Mouse (Mus musculus): Measurements from ENCODE around the gene Rpl22l1.
"Not testable (repeated sequence)": the region's sequence is repeated elsewhere in the genome, so short reads cannot be mapped to it uniquely, and the experiment has no call there.

Rpl22l1 gene

DNA sequence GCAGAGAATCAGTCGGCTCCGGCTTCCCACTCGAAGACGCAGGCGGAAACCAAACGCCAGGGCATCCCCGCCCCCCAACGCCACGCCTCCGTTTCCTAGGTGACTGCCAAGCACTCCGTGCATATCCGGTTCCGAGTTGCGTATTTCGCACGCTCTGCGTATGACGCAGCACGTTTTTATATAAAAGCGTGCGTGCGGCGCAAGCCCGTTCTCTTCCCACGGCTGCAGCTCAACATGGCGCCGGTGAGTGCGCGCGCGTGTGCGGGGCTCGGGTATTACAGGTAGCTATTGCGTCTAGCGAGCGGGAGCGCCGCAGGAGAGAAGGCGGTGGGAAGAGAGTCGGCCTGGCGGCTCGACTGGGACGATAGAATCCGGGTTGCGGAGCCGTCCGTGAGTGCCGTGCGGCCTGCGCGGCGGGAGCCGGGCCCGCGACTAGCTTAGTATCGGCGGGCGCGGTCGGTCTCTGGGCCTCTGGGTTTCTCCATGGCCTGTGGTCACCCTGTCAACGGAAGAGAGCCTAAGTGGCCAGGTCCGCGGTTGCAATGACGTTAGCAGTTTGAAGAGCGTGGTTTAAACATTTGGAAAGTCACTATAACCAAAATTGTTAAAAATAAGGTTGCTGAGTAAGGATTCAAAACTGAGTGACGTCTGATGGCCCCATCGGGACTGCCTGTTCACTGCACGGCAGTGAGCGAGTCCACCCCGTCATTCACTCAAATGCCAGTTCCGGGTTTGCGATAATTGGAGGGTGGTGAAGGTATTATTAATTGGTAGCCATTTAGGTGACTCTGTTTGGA, at the start of gene Rpl22l1:
Gene Rpl22l1 (plus strand): TSS at position 136 of the 797 bp plus-strand sequence.
- peak; percentile 98 for DNase-seq (ENCODE audit: low spot score)

DNA sequence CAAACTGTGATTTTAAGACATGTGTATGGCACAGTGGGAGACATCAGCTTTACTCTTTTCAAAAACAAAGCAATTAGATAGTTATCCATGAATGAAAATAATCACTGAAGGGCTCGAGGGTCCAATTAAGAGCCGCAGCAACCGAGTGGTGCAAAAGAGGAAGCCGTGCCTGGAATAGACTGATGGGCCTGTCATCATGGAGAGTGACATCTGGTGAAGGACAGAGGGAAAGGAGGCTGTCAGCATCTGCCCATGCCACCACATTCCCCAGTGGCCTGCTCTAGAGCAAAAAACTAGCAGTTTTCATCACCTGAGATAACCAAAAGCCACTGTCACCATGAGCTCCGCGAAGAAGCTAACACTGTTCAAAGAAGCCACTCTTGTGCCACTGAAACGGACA, 49.8 kb upstream of the Rpl22l1 start:
- no peak for DNase-seq (ENCODE audit: low spot score)

GRCm38 (mm10) chr3:28761225-28761789, 43.9 kb upstream of the Rpl22l1 start:
- no peak for DNase-seq (ENCODE audit: low spot score)

DNA sequence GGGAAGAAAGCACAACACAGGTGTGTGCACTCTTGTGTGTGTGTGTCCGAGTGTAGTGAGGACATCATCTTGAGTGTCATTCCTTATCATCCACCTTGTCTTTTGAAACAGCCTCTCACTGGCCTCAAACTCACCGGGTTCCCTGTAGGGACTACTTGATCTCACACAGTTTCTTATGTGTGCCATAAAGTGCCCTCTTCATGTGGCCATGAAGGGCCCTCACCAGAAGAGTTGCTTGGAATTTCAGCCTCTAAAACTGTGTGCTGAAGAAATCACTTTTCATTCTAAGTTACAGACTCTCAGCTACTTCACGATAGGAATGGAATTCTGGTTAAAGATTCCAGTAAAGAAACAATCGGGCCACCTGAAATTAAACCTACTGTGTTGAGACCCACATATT, 38.3 kb upstream of the Rpl22l1 start:
- DNase-seq (ENCODE audit: low spot score), result no peak

GRCm38 (mm10) chr3:28768222-28768621, 37.0 kb upstream of the Rpl22l1 start:
- DNase-seq (ENCODE audit: low spot score), result no peak

GRCm38 (mm10) chr3:28772919-28773318, 32.3 kb upstream of the Rpl22l1 start:
- not testable (repeated sequence) for DNase-seq (ENCODE audit: low spot score)

- no peak for DNase-seq (ENCODE audit: low spot score)
Observed at GRCm38 (mm10) chr3:28775361-28775760, 29.9 kb upstream of the Rpl22l1 start.

DNA sequence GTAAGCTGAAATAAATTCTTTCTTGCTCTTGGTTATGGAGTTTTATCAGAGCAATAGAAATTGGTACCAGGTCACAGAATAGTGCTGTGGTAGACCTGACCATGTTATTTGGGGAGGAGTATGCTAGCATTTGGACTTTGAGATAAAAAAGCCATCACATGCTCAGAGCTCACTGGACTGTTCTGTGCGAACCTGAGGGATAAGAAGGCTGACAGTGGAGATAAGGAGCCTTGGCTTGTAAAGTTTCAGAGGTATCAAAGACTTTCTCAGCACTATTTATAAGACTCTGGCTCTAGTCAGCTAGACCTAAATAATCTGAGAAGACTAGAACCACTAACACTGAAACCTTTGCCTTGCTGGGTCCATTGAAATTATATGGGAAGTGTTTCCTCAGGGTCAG, 29.3 kb upstream of the Rpl22l1 start:
- no peak for DNase-seq (ENCODE audit: low spot score)

DNA sequence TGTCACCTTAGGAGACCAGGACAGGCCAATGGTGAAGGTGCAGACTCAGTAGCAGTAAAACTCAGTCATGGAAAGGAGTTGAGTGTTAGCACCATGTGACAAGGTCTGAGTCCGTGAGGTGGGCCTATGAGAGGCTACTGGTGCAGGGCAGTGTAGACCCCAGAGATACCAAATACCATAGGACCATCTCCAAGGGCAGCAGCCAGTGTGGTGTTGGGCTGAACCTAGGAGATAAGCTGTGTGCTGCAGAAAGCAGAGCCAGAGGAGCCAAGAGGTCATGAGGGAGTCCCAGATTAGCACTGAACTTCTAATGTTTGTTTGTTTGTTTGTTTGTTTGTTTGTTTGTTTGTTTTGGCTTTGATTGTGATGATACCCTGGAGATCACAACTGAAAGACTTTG, 28.7 kb upstream of the Rpl22l1 start:
- DNase-seq (ENCODE audit: low spot score), result no peak

GRCm38 (mm10) chr3:28780511-28780910, 24.7 kb upstream of the Rpl22l1 start:
- DNase-seq (ENCODE audit: low spot score), result no peak

DNA sequence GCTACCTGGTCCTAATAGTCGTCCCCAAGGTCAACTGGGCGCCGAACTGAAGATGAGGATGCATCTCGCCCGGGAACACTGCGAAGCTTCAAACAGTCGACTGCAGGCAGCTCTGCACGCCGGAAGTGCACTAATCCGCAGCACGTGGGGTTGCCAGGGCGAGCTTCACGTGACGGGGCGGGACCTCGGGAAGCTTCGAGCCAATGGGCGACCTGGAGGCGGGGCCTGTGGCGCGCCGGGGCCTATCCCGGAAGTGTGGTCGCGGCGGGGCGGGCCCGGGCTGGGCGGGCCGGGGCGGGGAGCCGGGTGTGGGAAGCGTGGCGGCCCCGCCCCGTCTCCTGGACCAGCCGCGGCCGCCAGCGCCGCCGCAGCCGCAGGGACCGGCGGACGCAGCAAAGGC, 24.2 kb upstream of the Rpl22l1 start, which contains the start of gene Eif5a2:
Gene Eif5a2 (plus strand): TSS at position 283 of the 400 bp plus-strand sequence.
- peak; percentile 95 for DNase-seq (ENCODE audit: low spot score)

DNA sequence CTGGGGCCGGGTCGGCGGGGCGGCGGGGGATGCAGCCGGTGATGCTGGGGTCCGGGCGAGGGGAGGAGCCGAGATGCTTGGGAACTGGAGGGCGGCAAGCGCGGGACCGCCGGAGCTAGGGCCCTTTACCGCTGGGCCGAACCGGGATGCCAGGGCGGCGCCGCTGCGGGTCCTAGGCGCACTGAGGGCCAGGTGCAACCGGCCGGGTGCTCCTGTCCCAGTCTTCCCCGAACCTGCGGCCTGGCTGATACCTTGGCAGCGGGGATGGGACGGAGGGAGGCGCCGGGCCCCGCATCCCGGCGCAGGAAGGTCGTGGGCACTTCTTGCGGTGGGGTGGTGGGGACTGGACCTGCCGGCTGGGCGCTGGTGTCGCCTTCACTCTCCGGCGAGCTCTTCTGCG, 23.8 kb upstream of the Rpl22l1 start:
- no peak for DNase-seq (ENCODE audit: low spot score)

- no peak for DNase-seq (ENCODE audit: low spot score)
Observed at GRCm38 (mm10) chr3:28781848-28782247, 23.4 kb upstream of the Rpl22l1 start.

DNA sequence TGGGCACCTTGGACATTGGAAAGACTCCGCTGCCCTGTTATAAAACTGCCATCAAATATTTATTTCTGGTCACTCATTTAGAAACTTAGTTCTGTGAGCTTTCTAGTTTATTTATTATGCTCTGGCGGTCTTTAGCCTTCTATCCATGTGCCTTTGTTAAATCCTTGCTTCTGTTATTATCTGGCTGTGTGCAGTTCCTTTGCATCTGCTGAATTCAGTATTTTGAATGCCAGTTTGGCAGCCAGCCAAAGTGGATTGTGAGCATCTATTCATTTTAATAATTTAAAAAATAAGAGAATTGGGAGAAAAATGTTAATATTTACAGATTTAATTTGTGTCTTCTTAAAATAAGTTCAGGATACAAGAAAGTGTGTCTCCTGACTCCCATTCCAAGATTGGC, 21.1 kb upstream of the Rpl22l1 start:
- no peak for DNase-seq (ENCODE audit: low spot score)

GRCm38 (mm10) chr3:28794835-28795234, 10.4 kb upstream of the Rpl22l1 start:
- no peak for DNase-seq (ENCODE audit: low spot score)

GRCm38 (mm10) chr3:28808039-28808643, 2.9 kb downstream of the Rpl22l1 start:
- no peak for DNase-seq (ENCODE audit: low spot score)

DNA sequence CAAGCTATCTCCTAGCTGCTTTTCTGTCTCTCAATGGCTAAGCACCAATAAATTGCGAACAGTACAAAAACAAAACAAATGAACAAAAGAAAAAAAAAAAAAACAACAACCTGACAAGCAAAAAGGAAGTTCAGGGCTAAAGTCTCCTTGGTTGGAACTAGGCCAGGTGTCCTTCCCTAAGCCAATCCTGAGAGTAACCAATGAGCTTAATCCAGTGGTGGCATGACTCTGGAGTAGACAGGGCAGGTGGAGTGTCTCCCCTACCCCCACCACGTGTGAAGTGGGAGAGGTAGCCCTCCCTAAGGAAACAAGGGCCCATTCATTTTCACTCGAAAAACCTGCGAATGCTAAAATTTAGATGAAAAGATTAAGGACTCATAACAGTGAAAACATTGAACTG, 6.2 kb downstream of the Rpl22l1 start:
- DNase-seq (ENCODE audit: low spot score), result no peak

DNA sequence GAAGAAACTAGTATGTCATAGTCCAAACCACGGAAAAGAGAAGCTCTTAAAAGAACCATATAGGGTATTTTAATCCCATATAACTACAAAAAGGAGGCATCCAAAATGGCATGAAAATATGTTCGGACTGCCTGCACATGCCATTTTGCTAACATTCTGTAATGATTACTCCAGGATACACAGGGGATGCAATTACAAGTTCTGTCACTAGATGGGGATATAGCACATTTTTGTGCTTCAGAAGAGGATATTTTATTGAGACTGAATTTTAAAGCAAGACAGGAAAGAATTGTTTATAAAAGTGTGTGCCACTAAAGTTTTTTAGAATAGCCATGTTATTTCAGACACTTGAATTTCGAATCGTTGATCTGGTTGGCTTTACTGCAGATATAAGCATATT, 9.1 kb downstream of the Rpl22l1 start:
- peak; percentile 88 for DNase-seq (ENCODE audit: low spot score)

- no peak for DNase-seq (ENCODE audit: low spot score)
Observed at GRCm38 (mm10) chr3:28816010-28816540, 10.8 kb downstream of the Rpl22l1 start.

DNA sequence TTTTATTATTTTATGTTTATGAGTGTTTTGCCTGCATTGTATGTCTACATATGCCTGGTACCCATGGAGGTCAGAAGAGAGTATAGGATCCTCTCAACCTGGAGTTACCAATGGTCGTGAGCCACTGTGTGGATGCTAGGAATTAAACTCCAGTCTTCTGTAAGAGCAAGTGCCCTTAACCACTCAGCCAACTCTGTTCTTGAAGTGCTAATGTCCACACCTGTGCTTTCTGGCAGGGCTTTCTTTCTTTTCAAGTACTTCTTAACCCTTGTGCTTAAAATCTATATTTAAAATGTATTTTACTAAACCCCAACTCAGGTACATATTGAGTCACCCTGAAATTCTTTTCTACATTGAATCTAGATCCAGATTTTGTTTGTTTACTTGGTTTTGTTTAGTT, 21.0 kb downstream of the Rpl22l1 start:
- DNase-seq (ENCODE audit: low spot score), result no peak

- no peak for DNase-seq (ENCODE audit: low spot score)
Observed at GRCm38 (mm10) chr3:28827605-28828004, 22.4 kb downstream of the Rpl22l1 start.

GRCm38 (mm10) chr3:28829454-28829853, 24.2 kb downstream of the Rpl22l1 start:
- DNase-seq (ENCODE audit: low spot score), result no peak

DNA sequence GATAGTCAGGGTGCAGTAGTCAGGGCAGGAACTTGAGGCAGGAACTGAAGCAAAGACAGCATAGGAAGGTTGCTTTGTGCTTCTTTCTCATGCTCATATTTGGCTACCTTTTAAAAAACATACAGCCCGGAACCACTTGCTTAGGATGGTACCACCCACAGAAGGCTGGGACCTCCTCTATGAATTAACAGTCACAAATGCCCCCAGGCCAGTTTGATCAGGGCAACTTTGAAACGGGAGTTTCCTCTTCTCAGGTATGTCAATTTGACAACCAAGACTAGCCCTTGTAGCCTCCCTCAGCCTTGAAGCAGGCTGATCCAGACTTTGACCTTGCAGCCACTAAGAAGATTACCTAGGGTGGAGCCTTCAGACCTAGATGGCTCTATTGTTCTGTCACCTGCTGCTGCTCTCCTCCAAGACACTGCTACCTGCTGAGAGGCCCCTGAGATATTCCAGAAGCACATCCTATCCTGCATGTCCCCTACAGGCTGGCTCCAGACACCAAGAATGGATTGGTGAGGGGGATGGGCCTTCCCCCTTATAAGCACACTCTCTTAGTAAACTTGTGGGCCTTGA, 31.6 kb downstream of the Rpl22l1 start:
- DNase-seq (ENCODE audit: low spot score), result no peak

All from retina, embryonic 14.5 days (tissue).